Mouse (Mus musculus) 3T3-L1 (cell line): Measurements from ENCODE around the gene Aif1l.

Experiments used
- DNase-seq: peaks from one replicate; pipeline ENCODE4 v3.0.0-alpha.2; 2015; ENCODE audit warnings: low read depth, low spot score

Gene Aif1l

DNA sequence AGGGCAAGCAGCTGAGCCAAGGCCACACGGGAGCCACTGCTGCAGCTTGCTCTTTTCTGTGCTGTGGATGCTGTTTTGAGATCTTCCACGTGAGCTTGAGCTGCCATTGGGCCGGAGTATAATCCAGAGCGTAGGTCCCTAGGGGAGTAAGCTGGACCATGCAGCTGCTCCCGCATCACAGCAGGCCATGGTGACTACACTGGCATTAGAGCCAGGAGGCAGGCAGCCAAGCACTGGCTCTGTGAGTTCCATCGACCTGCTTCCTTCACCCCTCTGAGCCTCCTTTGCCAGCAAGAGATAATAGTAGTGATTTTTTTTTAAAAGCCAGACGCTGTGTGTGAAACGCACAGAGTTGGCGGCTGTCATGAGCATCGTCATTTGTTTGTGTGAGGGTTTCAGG is 2.3 kb downstream of the Aif1l start:
- peak; percentile 25 for DNase-seq

GRCm38 (mm10) chr2:31952725-31953124 is 2.8 kb downstream of the Aif1l start:
- no peak for DNase-seq

DNA sequence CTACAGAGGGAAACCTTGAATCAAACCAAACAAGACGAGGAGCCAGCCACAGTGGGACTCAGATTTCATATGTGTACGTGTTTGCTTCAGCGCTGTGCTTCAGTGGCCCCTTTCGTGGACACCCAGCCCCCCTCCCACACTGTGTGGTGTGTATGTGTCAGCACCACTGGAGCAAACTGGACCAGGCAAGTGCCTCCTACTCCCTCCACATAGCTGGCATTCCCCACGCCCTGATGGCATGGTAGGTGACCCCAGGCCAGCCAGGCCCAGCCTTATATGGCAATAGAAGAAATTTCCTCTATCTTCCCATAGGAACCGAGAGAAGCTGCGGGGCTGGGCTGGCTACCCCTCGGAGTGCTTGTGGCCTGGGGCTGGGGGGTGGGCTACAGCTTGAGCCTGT is 3.7 kb downstream of the Aif1l start:
- DNase-seq, result peak; percentile 57

GRCm38 (mm10) chr2:31954779-31955181 is 4.8 kb downstream of the Aif1l start:
- DNase-seq, result no peak

GRCm38 (mm10) chr2:31955686-31956085 is 5.7 kb downstream of the Aif1l start:
- no peak for DNase-seq

GRCm38 (mm10) chr2:31957211-31957610 is 7.3 kb downstream of the Aif1l start:
- no peak for DNase-seq

DNA sequence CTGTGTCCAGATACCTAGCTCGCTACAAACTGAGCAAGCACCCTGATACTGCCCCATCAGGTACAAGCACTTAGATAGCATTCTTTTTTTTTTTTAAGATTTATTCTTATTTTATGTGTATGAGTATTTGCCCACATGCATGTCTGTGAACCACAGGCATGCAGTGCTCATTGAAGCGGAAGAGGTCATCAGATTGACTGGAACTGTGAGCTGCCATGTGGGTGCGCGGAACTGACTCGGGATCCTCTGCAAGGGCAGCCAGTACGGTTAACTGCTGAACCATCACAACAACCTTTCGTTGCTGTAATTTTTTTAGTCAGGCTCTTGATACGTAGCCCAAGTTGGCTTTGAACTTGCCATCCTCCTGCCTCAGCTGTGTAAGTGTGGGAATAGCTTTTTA is 11.0 kb downstream of the Aif1l start:
- DNase-seq, result no peak

GRCm38 (mm10) chr2:31961791-31962222 is 11.9 kb downstream of the Aif1l start:
- DNase-seq, result no peak

DNA sequence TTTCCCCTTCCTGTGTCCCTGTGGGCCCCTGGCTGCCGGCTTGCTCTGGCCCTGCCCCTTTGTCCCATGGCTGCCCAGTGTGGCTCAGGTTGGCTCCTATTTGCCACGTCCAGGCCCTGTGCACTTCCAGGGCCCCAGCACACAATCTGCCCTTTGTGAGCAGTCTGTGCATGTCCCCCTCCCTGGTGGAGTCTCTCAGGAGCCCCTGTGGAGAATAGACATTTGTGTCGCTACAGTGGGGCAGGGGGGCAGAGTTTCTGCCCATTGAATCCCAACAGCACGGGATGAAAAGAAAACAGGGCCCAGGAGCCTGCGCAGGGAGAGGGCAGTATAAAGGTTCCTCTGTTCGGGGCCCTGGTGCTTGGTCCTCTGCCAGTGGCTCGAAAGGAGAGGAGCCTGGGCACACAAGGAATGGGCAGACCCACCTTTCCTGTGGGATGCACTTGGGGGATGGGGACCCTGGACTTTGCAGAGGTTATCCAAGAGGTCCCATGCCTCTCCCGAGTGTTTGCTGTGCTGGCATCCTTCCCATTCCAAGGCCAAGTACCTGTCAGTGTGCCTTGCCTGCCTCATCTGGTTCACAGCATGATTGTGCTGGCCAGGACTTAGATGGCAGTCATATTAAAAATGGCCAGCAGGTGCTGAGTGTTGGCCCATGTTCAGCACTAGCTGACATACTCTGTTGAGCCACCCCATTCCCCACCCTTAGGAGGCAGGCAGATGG is 12.7 kb downstream of the Aif1l start:
- DNase-seq, result peak; percentile 54

GRCm38 (mm10) chr2:31963491-31963890 is 13.6 kb downstream of the Aif1l start:
- DNase-seq, result no peak

- DNase-seq, result no peak
Measured at GRCm38 (mm10) chr2:31964191-31964590, 14.3 kb downstream of the Aif1l start.

GRCm38 (mm10) chr2:31965110-31965509 is 15.2 kb downstream of the Aif1l start:
- peak; percentile 57 for DNase-seq

DNA sequence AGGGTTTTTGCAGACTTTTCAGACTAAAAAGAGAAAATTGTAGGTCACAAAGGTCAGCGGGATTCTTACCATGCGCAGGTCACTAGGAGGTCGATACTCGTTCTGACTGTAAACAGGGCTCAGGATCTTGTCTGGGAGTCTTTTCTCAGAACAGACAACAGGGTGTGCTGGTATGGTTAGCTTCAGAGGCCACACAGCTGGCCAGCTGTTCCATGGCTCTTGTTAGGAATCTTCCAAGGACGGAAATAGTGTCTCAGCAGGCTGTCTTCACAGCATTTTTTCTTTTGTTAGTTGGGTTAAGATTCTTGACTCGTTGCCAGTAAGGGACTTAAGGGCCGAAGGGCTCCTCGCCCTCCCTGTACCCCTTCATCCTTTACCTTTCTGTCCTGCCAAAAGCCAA is 16.9 kb downstream of the Aif1l start:
- DNase-seq, result no peak

- DNase-seq, result no peak
Measured at GRCm38 (mm10) chr2:31972589-31972988, 22.6 kb downstream of the Aif1l start.

DNA sequence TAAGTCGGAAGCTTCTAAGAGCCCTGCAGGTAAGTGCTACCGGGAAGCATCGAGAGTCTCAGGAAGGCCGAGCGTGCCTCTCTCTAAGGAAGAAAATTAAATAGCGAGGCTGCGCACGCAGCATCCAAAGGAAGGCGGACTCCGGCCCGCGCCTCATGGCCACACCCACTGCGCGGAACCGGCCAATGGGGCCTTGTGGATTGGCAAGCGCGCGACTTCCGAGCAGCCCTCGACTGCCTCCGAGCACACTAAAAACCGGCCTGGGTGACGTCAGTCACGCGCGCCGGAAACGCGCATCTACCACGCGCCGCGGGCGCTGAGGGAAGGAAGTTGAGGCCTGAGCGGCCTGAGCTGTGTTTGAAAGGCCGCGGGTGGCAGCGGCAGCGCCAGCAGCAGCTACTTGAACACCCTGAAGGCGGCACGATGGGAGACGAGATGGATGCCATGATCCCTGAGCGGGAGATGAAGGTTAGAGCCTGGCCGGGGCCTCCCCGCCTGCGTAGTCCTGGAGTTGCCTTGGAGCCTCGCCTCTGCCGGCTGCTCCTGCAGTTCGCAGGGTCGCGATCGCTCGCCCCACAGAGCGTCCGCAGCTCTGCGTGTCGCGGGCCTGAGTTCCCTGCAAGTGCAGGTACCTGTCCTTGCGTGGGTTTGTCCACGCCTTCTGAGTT is 24.3 kb downstream of the Aif1l start, which contains the start of gene Nup214:
Gene Nup214 (plus strand): TSS at position 296 of the 668 bp plus-strand sequence.
- peak; percentile 99 for DNase-seq

GRCm38 (mm10) chr2:31974809-31975371 is 25.0 kb downstream of the Aif1l start:
- peak; percentile 37 for DNase-seq

GRCm38 (mm10) chr2:31987774-31988173 is 37.8 kb downstream of the Aif1l start:
- no peak for DNase-seq

DNA sequence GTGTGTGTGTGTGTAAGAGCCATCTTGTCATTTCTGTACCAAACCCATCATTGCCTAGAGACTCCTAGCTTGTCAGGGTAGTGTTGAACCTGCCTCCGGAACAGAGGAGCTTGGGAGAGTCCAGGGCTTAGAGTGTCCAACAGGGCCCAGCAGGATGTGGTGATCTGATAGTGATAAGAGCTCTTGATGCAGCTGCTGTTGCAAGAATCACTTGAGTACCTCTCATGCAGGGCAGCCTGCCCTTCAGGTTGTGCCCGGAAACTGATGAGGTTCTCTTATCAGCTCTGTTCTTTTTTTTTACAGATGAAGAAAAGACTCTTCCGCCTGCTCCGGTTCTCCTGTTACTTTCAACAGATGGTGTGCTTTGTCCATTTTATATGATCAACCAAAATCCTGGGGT is 41.0 kb downstream of the Aif1l start:
- DNase-seq, result no peak

DNA sequence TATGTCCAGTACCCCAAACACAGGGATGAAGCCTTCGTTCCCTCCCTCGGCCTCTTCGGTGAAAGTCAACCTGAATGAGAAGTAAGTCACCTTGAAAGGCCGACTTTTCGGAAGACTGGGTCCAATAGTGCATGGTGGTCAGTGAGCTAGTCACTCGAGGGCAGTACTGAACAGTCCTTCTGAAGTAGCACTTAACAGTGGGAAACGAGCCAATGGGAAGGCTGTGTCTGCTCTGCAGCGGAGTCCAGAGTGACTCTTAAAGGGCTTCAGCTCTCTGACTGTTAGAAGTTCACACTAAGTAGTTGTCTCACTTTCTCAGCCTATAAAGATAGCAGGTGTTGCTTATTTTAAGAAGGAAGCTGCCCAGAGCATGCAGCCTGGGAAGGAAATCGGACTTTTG is 45.0 kb downstream of the Aif1l start:
- no peak for DNase-seq

GRCm38 (mm10) chr2:31996060-31996459 is 46.1 kb downstream of the Aif1l start:
- DNase-seq, result no peak

DNA sequence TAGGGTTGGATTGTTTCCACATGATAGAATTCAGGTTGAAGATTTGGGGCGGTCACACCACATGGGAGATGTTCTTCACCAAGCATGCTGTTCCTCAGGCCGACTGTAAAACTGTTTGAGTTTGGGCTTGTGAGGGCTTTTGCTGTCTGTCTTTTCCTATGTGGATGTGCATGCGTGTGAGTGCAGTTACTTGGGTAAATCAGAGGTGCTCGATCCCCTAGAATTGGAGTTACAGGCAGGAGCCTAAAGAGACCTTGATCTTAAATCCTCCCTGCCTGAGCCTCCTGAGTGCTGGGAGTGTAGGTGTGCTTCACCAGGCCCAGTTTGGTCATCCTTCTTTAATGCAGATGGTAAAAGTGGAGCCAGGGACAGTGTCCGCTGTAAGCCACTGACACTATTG is 47.6 kb downstream of the Aif1l start:
- DNase-seq, result no peak

DNA sequence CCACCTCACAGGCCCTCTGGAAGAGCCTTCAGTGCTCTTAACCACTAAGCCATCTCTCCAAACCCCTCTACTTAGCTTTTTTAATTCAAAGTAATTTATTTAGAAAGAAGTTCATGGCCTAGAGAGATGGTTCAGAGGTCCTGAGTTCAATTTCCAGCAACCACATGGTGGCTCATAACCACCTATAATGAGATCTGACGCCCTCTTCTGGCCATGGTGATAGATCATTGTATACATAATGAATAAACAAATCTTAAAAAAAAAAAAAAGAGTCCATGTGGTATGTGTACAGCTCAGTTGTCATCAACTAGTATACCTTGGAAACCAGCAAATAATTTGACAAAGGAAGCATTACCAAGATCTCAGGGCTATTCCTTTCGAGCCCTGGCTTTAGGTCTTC is 48.5 kb downstream of the Aif1l start:
- DNase-seq, result peak; percentile 39

DNA sequence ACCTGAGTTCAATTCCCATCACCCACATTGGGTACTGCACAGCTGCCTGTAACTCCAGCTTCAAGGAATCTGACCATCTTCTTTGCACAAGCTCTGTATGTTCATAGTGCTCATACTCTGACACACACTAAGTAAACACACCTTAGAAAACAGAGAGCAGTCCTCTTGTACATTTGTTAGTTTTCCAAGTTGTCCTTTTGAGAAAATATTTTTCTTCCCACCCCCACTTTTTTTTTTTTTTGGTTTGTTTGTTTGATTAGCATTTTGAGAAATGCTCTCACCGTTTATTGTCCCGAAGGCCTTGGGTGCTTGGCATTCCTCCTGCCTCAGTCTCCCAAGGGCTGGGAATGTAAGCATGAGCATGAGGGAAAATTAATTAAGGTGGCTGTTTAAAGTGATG is 58.4 kb downstream of the Aif1l start:
- no peak for DNase-seq
